Mouse (Mus musculus): ENCODE results near the gene Ube2cbp.

DNA sequence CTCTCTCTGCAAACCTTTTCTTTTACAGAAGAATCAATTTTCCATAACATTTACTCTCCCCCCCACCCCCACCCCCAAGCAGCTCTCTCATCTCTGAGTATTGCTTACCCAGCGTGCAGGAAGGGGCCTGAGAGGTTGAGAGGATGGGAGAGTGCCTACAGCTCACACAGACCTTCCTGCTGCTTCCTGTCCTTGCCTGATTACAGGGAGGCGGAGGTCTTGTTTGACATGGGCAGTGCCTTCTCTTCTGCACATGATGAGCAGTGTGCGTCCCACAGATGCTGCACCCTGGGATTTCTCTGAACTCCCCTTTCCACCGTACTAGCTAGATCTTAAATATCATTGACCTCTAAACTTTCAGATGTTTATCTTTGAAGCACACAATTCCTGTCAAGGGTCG lies 182.2 kb downstream of the Ube2cbp start:
- TF ChIP-seq GATA1 (IDR thresholded peaks at IDR 0.05; ENCODE audit: borderline replicate concordance, low read length) = no peak
- TF ChIP-seq FLI1 (IDR thresholded peaks at IDR 0.05; ENCODE audit: low read length) = no peak
